Mouse (Mus musculus) C2C12 (cell line): Measurements from ENCODE around the gene Sall2. TPM values are rescaled to one million over a fixed set of nuclear protein-coding genes. Genes with fewer than 3 reads are reported as not detected.
"Not testable (repeated sequence)": the region's sequence is repeated elsewhere in the genome, so short reads cannot be mapped to it uniquely, and the experiment has no call there.

Experiments
- H3K27me3 ChIP-seq: one replicate; pipeline ENCODE4 v1.6.1; 2011; ENCODE audit not compliant: control insufficient read depth, insufficient read depth, insufficient read length
- H3K36me3 ChIP-seq: one replicate; pipeline ENCODE4 v1.6.1; 2011; ENCODE audit not compliant: control insufficient read depth, insufficient read depth
- H3K4me3 ChIP-seq: one replicate; pipeline ENCODE4 v1.5.1; 2011; ENCODE audit warnings: mild to moderate bottlenecking, control low read depth; ENCODE audit not compliant: poor library complexity, insufficient read depth, severe bottlenecking
- H3K79me2 ChIP-seq: one replicate; pipeline ENCODE4 v1.6.1; 2011; ENCODE audit not compliant: control insufficient read depth, insufficient read depth
- H3K79me3 ChIP-seq: one replicate; pipeline ENCODE4 v1.6.1; 2011; ENCODE audit warnings: low read depth, control low read depth
- H3ac ChIP-seq: one replicate; pipeline ENCODE3; 2011; ENCODE audit warnings: low read depth; ENCODE audit not compliant: control insufficient read depth, insufficient read length
- CEBPB ChIP-seq: IDR thresholded peaks from one replicate; pipeline ENCODE4 v1.6.1; 2011; ENCODE audit warnings: low read depth, mild to moderate bottlenecking, control low read depth, moderate library complexity
- CTCF ChIP-seq: IDR thresholded peaks from one replicate; pipeline ENCODE4 v1.5.1; 2011; ENCODE audit not compliant: control insufficient read depth, insufficient read depth, insufficient read length
- FOSL1 ChIP-seq: IDR thresholded peaks from one replicate; pipeline ENCODE4 v1.8.0; 2011; ENCODE audit warnings: mild to moderate bottlenecking, low read length; ENCODE audit not compliant: poor library complexity, insufficient read depth, severe bottlenecking
- MAX ChIP-seq: IDR thresholded peaks from one replicate; pipeline ENCODE4 v1.6.1; 2011; ENCODE audit warnings: mild to moderate bottlenecking, control low read depth
- MYOD1 ChIP-seq: IDR thresholded peaks from one replicate; pipeline ENCODE4 v1.6.1; 2011; ENCODE audit warnings: low read depth; ENCODE audit not compliant: control insufficient read depth, insufficient read length
- MYOG ChIP-seq: IDR thresholded peaks from one replicate; pipeline ENCODE4 v1.6.1; 2011; ENCODE audit not compliant: control insufficient read depth, insufficient read length; ENCODE audit errors: extremely low read depth
- USF1 ChIP-seq: IDR thresholded peaks from one replicate; pipeline ENCODE4 v1.6.1; 2011; ENCODE audit warnings: low read depth, mild to moderate bottlenecking, control low read depth, moderate library complexity
- polyA plus RNA-seq: library from polyadenylated mRNA; unstranded; fragments of >200 nt; fragmentation: generic; extraction: Trizol; gene quantifications from one replicate; pipeline ENCODE4 v1.2.1, GENCODE M21; 2012; ENCODE audit warnings: missing spikeins

Gene Sall2
- polyA plus RNA-seq, 1 experiment, result 6.7 TPM

- peaks cover 9% of the 10 kb centered on the region for H3K79me2 ChIP-seq
- H3K36me3 ChIP-seq, result peaks cover 6% of the 10 kb centered on the region
- TF ChIP-seq FOSL1 (no peak), MYOG (no peak), USF1 (no peak), MYOD1 (no peak), MAX (no peak), CEBPB (no peak), CTCF (no peak)
- peak overlapping the region; percentile 43 for H3K4me3 ChIP-seq
- H3K27me3 ChIP-seq, result no peaks in the 10 kb centered on the region
- H3ac ChIP-seq, result peak overlapping the region; percentile 61
- H3K79me3 ChIP-seq, result no peaks in the 10 kb centered on the region
These were observed 12.6 kb downstream of the Sall2 start for GRCm38 (mm10) chr14:52315792-52316440.

- peaks cover 6% of the 10 kb centered on the region for H3K36me3 ChIP-seq
- peak overlapping the region; percentile 43 for H3K4me3 ChIP-seq
- peak overlapping the region; percentile 61 for H3ac ChIP-seq
- H3K27me3 ChIP-seq, result no peaks in the 10 kb centered on the region
- H3K79me3 ChIP-seq, result no peaks in the 10 kb centered on the region
- H3K79me2 ChIP-seq, result peaks cover 9% of the 10 kb centered on the region
- TF ChIP-seq CTCF, result no peak
- no peak for TF ChIP-seq MYOG
- TF ChIP-seq USF1, result no peak
These were observed 13.2 kb downstream of the Sall2 start for GRCm38 (mm10) chr14:52315283-52315780.

GRCm38 (mm10) chr14:52314808-52315150 is 13.8 kb downstream of the Sall2 start:
- no peak overlapping the region for H3ac ChIP-seq
- peaks cover 6% of the 10 kb centered on the region for H3K36me3 ChIP-seq
- H3K79me2 ChIP-seq, result peaks cover 9% of the 10 kb centered on the region
- no peaks in the 10 kb centered on the region for H3K79me3 ChIP-seq
- TF ChIP-seq MYOD1 (no peak), FOSL1 (no peak), CEBPB (no peak), USF1 (no peak), MAX (no peak), CTCF (no peak), MYOG (no peak)
- no peak overlapping the region for H3K4me3 ChIP-seq
- H3K27me3 ChIP-seq, result no peaks in the 10 kb centered on the region

- no peak overlapping the region for H3ac ChIP-seq
- no peak overlapping the region for H3K4me3 ChIP-seq
- H3K27me3 ChIP-seq, result no peaks in the 10 kb centered on the region
- peaks cover 6% of the 10 kb centered on the region for H3K36me3 ChIP-seq
- peaks cover 9% of the 10 kb centered on the region for H3K79me2 ChIP-seq
- no peaks in the 10 kb centered on the region for H3K79me3 ChIP-seq
- TF ChIP-seq MYOG (no peak), MAX (no peak), MYOD1 (no peak), CEBPB (no peak), CTCF (no peak), USF1 (no peak), FOSL1 (no peak)
These were observed 14.4 kb downstream of the Sall2 start for GRCm38 (mm10) chr14:52313931-52314807.

GRCm38 (mm10) chr14:52310906-52311305 is 17.7 kb downstream of the Sall2 start:
- H3K36me3 ChIP-seq, result peaks cover 6% of the 10 kb centered on the region
- TF ChIP-seq FOSL1, result no peak
- no peak for TF ChIP-seq MAX
- TF ChIP-seq MYOG, result no peak
- TF ChIP-seq MYOD1, result no peak
- TF ChIP-seq CTCF, result no peak
- no peak for TF ChIP-seq USF1
- TF ChIP-seq CEBPB, result no peak
- peaks cover 9% of the 10 kb centered on the region for H3K79me2 ChIP-seq
- H3K79me3 ChIP-seq, result no peaks in the 10 kb centered on the region
- H3ac ChIP-seq, result no peak overlapping the region
- H3K4me3 ChIP-seq, result no peak overlapping the region
- H3K27me3 ChIP-seq, result no peaks in the 10 kb centered on the region

GRCm38 (mm10) chr14:52310343-52310742 is 18.2 kb downstream of the Sall2 start:
- not testable (repeated sequence) for H3K79me2 ChIP-seq, H3K27me3 ChIP-seq, H3K4me3 ChIP-seq, H3ac ChIP-seq, H3K79me3 ChIP-seq, H3K36me3 ChIP-seq
